19 mouse cellular contexts compared by ENCODE assay signal in genomic region chr5:117967659-117968069, GRCm38 (mm10). TPM values are rescaled to one million over a fixed set of nuclear protein-coding genes. Genes with fewer than 3 reads are reported as not detected.
DNase-seq lines count a peak whose midpoint lies in the region; ATAC-seq lines count a peak whose summit lies in the region.
"Had no signal": no experiment of that assay in that cellular context is flagged by ENCODE, and none has a peak within 500 bp of the region (broad histone marks: within the 10 kb centered on the region; RNA-seq: fewer than 3 reads in every experiment).

No protein-coding gene starts in this region.

- H3K9ac ChIP-seq in kidney, embryonic 16.5 days (replicated peaks; ENCODE audit: low read length), result no peak overlapping the region
- no peak overlapping the region for H3K9ac ChIP-seq in intestine, embryonic 16.5 days (ENCODE audit: low read depth, low read length)
- H3K9ac ChIP-seq in hindbrain, embryonic 14.5 days, result no peak overlapping the region
- H3K9ac ChIP-seq: liver, postnatal 0 days had no signal

- peak; percentile 88 for ATAC-seq in kidney, embryonic 16.5 days (ENCODE audit: low FRiP score, low TSS enrichment)
- peak; percentile 82 for ATAC-seq in intestine, embryonic 16.5 days
- ATAC-seq in hindbrain, embryonic 14.5 days (ENCODE audit: low FRiP score), result no peak
- ATAC-seq: forebrain, embryonic 14.5 days; hindbrain, postnatal 0 days had no signal

- H3K4me1 ChIP-seq in kidney, embryonic 16.5 days (ENCODE audit: insufficient read depth, low read length), result peaks cover 28% of the 10 kb centered on the region
- peaks cover 7% of the 10 kb centered on the region for H3K4me1 ChIP-seq in intestine, embryonic 16.5 days (ENCODE audit: control insufficient read depth, insufficient read depth, low read length)
- H3K4me1 ChIP-seq in hindbrain, embryonic 14.5 days (replicated peaks; ENCODE audit: control insufficient read depth, insufficient read depth, low read length), result no peaks in the 10 kb centered on the region

- no peaks in the 10 kb centered on the region; the same call in 1 of the 2 replicates for H3K9me3 ChIP-seq in kidney, embryonic 16.5 days (ENCODE audit: low read length)
- no peaks in the 10 kb centered on the region for H3K9me3 ChIP-seq in intestine, embryonic 16.5 days (ENCODE audit: control insufficient read depth, low read length)
- no peaks in the 10 kb centered on the region for H3K9me3 ChIP-seq in hindbrain, embryonic 14.5 days (ENCODE audit: control insufficient read depth, low read length)
- H3K9me3 ChIP-seq: embryonic facial prominence, embryonic 10.5 days had no signal

- DNase-seq in kidney, adult 9 months, result no peak
- DNase-seq in 3T3-L1 (ENCODE audit: low read depth, low spot score), result peak; percentile 57
- peak; percentile 19 for DNase-seq in Muller cell, postnatal 12 days (ENCODE audit: inconsistent ontology term)
- no peak for DNase-seq in hindbrain, embryonic 14.5 days (ENCODE audit: low spot score)
- no peak for DNase-seq in right cerebral cortex, adult 18-20 months
- DNase-seq in left cerebral cortex, postnatal 36 days (ENCODE audit: low spot score in 2 of 2), result no peak
- DNase-seq: adrenal gland, adult 8-10 months; B cell, adult 2 months; cerebellum, adult 18-20 months; cerebellum, postnatal 36 days; liver, postnatal 0 days; spleen, adult 18-20 months had no signal

- no peaks in the 10 kb centered on the region for H3K27me3 ChIP-seq in kidney, embryonic 16.5 days (ENCODE audit: insufficient read depth, low read length)
- H3K27me3 ChIP-seq in intestine, embryonic 16.5 days (replicated peaks; ENCODE audit: control insufficient read depth, insufficient read depth, low read length), result no peaks in the 10 kb centered on the region
- H3K27me3 ChIP-seq in hindbrain, embryonic 14.5 days (ENCODE audit: control insufficient read depth, insufficient read depth, low read length), result no peaks in the 10 kb centered on the region

- WGBS in kidney, embryonic 16.5 days, result 25% methylated on average over 4 of the region's 4 CpGs
- WGBS in intestine, embryonic 16.5 days, result 34% methylated on average over 4 of the region's 4 CpGs
- 71% methylated on average over 4 of the region's 4 CpGs for whole genome bisulfite sequencing in hindbrain, embryonic 14.5 days

- no peak overlapping the region for H3K4me3 ChIP-seq in kidney, embryonic 16.5 days (ENCODE audit: low read length)
- no peak overlapping the region for H3K4me3 ChIP-seq in intestine, embryonic 16.5 days (ENCODE audit: low read length)
- H3K4me3 ChIP-seq in hindbrain, embryonic 14.5 days (replicated peaks; ENCODE audit: low read length), result no peak overlapping the region
- H3K4me3 ChIP-seq: embryonic facial prominence, embryonic 10.5 days; erythroblast, embryonic 14.5 days had no signal

- H3K4me2 ChIP-seq in kidney, embryonic 16.5 days (replicated peaks; ENCODE audit: low read depth, low read length), result no peak overlapping the region
- no peak overlapping the region for H3K4me2 ChIP-seq in intestine, embryonic 16.5 days (ENCODE audit: low read depth, low read length)
- H3K4me2 ChIP-seq in hindbrain, embryonic 14.5 days (replicated peaks), result no peak overlapping the region
- H3K4me2 ChIP-seq: heart, embryonic 11.5 days had no signal

- intact Hi-C loops in left cerebral cortex, postnatal 36 days (cut with DNase I), result no loop called here

- H3K36me3 ChIP-seq in kidney, embryonic 16.5 days (ENCODE audit: insufficient read depth, low read length), result no peaks in the 10 kb centered on the region
- no peaks in the 10 kb centered on the region for H3K36me3 ChIP-seq in intestine, embryonic 16.5 days (ENCODE audit: control insufficient read depth, insufficient read depth, low read length)
- no peaks in the 10 kb centered on the region for H3K36me3 ChIP-seq in hindbrain, embryonic 14.5 days (replicated peaks; ENCODE audit: control insufficient read depth, insufficient read depth)
- H3K36me3 ChIP-seq: embryonic facial prominence, embryonic 10.5 days had no signal

- H3K27ac ChIP-seq in kidney, embryonic 16.5 days (ENCODE audit: low read length), result peak overlapping the region; percentile 59; the same call in 1 of the 2 replicates
- H3K27ac ChIP-seq in intestine, embryonic 16.5 days (ENCODE audit: low read length), result peak overlapping the region; percentile 52
- H3K27ac ChIP-seq in hindbrain, embryonic 14.5 days, result no peak overlapping the region
- H3K27ac ChIP-seq: embryonic facial prominence, embryonic 10.5 days; hindbrain, postnatal 0 days had no signal

RNA-seq across cellular contexts. Expression of gene Fbxo21, which starts 8.9 kb away (rescaled TPM):
- 85.6 and 87.5 TPM in 2 replicates for polyA plus RNA-seq in kidney, embryonic 16.5 days (2015; fragmentation: Nextera tagmentation; extraction: Ambion mirVana)
- 50.1 and 51.0 TPM in 2 replicates for polyA plus RNA-seq in intestine, embryonic 16.5 days (2015; fragmentation: Nextera tagmentation; extraction: Ambion mirVana)
- polyA plus RNA-seq in hindbrain, embryonic 14.5 days (2014; fragmentation: Nextera tagmentation; extraction: Ambion mirVana), result 142 and 156 TPM in 2 replicates
- total RNA-seq in left cerebral cortex, postnatal 36 days (2021), result 100 to 1,000 TPM; 110 to 111 TPM

RNA-seq across cellular contexts. Expression of gene Tesc, which starts 59.9 kb away (rescaled TPM):
- 20.9 and 23.9 TPM in 2 replicates for polyA plus RNA-seq in kidney, embryonic 16.5 days (2015; fragmentation: Nextera tagmentation; extraction: Ambion mirVana)
- polyA plus RNA-seq in intestine, embryonic 16.5 days (2015; fragmentation: Nextera tagmentation; extraction: Ambion mirVana), result 3.6 and 4.0 TPM in 2 replicates
- 4.3 and 4.9 TPM in 2 replicates for polyA plus RNA-seq in hindbrain, embryonic 14.5 days (2014; fragmentation: Nextera tagmentation; extraction: Ambion mirVana)
- total RNA-seq in left cerebral cortex, postnatal 36 days (2021), result 10 to 100 TPM; 83.4 to 97.3 TPM

Comparison
In these comparisons a context has a peak if more than half of its experiments do, and no peak if none do; other contexts are left out.
1. DNase-seq: peak in 3T3-L1 (single experiment) and Muller cell, postnatal 12 days (single experiment); none in kidney, adult 9 months (single experiment), hindbrain, embryonic 14.5 days (single experiment), right cerebral cortex, adult 18-20 months (single experiment) and left cerebral cortex, postnatal 36 days (0 of 2).